Mouse (Mus musculus) heart, embryonic 10.5 days (tissue): ENCODE measurements around the gene Pfdn2. TPM values are rescaled to one million over a fixed set of nuclear protein-coding genes. Genes with fewer than 3 reads are reported as not detected.
A peak's percentile ranks its signal among the peaks of the same experiment; 100 is the strongest.

Source experiments
- DNase-seq: peaks from one replicate; pipeline ENCODE4 v3.0.0-alpha.2; 2017; ENCODE audit warnings: low spot score
- H3K27ac ChIP-seq: fragments of 300-500 bp; sonication (generic); 2 replicates; pipeline ENCODE4 v1.5.1; 2016; ENCODE audit warnings: mild to moderate bottlenecking
- H3K27me3 ChIP-seq: fragments of 300-500 bp; sonication (generic); 2 replicates; pipeline ENCODE4 v1.6.1; 2016; ENCODE audit warnings: mild to moderate bottlenecking; ENCODE audit not compliant: poor library complexity, insufficient read depth, severe bottlenecking
- H3K36me3 ChIP-seq: fragments of 300-500 bp; sonication (generic); 2 replicates; pipeline ENCODE4 v1.6.1; 2016; ENCODE audit warnings: mild to moderate bottlenecking, moderate library complexity
- H3K4me1 ChIP-seq: fragments of 300-500 bp; sonication (generic); 2 replicates; pipeline ENCODE4 v1.6.1; 2016; ENCODE audit warnings: mild to moderate bottlenecking
- H3K4me3 ChIP-seq: fragments of 300-500 bp; sonication (generic); 2 replicates; pipeline ENCODE4 v1.5.1; 2016; ENCODE audit warnings: mild to moderate bottlenecking, moderate library complexity
- H3K9me3 ChIP-seq: fragments of 300-500 bp; sonication (generic); 2 replicates; pipeline ENCODE4 v1.6.1; 2016; ENCODE audit warnings: mild to moderate bottlenecking, moderate library complexity
- WGBS: fragments of 180-500 bp; shearing (Covaris S2); methylation state at CpG from one replicate; pipeline ENCODE4 v1.1.7; 2016; 5-methylcytosine and 5-hydroxymethylcytosine counted together
- polyA plus RNA-seq: library from polyadenylated mRNA; unstranded; fragments of >200 nt; fragmentation: Nextera tagmentation; extraction: Ambion mirVana; gene quantifications from 2 replicates; pipeline ENCODE4 v1.2.1, GENCODE M21; 2016

Pfdn2 gene
- polyA plus RNA-seq, 1 experiment from 2014 or later, result 150 TPM

- Histone ChIP-seq H3K36me3 (peaks cover 27% of the 10 kb centered on the region), H3K27me3 (no peaks in the 10 kb centered on the region), H3K27ac (peak within 1 kb of the TSS; percentile 80), H3K4me1 (peaks cover 12% of the 10 kb centered on the region), H3K4me3 (peak within 1 kb of the TSS; percentile 66), H3K9me3 (no peaks in the 10 kb centered on the region)
- WGBS, result under 1% methylated on average over 21 of the region's 21 CpGs
- peak; percentile 97 for DNase-seq
Measured at GRCm38 (mm10) chr1:171360656-171361055, 15.2 kb downstream of the Pfdn2 start, which contains the start of gene Klhdc9. Gene Klhdc9 (minus strand): TSS chr1:171360798.

- no peaks in the 10 kb centered on the region for H3K27me3 ChIP-seq
- H3K36me3 ChIP-seq, result peaks cover 26% of the 10 kb centered on the region
- WGBS, result 24% methylated on average over 16 of the region's 16 CpGs
- peaks cover 12% of the 10 kb centered on the region for H3K4me1 ChIP-seq
- peak overlapping the region; percentile 66 for H3K4me3 ChIP-seq
- DNase-seq, result peak; percentile 89
- H3K9me3 ChIP-seq, result no peaks in the 10 kb centered on the region
- peak overlapping the region; percentile 80 for H3K27ac ChIP-seq
Measured at GRCm38 (mm10) chr1:171361106-171362103, 15.9 kb downstream of the Pfdn2 start.

- H3K9me3 ChIP-seq, result no peaks in the 10 kb centered on the region
- 63% methylated on average over 7 of the region's 7 CpGs for WGBS
- no peak overlapping the region for H3K4me3 ChIP-seq
- no peak for DNase-seq
- peaks cover 14% of the 10 kb centered on the region for H3K4me1 ChIP-seq
- H3K27me3 ChIP-seq, result peaks cover 28% of the 10 kb centered on the region; the same call in 1 of the 2 replicates
- no peak overlapping the region for H3K27ac ChIP-seq
- H3K36me3 ChIP-seq, result no peaks in the 10 kb centered on the region
Measured at GRCm38 (mm10) chr1:171365934-171366333, 20.5 kb downstream of the Pfdn2 start.

GRCm38 (mm10) chr1:171369845-171370556 lies 24.5 kb downstream of the Pfdn2 start, which contains the start of gene Nectin4:
Gene Nectin4 (plus strand): TSS chr1:171370099.
- Histone ChIP-seq H3K36me3 (no peaks in the 10 kb centered on the region), H3K27me3 (peaks cover 46% of the 10 kb centered on the region; the same call in 1 of the 2 replicates), H3K4me1 (peaks cover 26% of the 10 kb centered on the region), H3K27ac (no peak within 1 kb of the TSS), H3K4me3 (no peak within 1 kb of the TSS), H3K9me3 (no peaks in the 10 kb centered on the region)
- 32% methylated on average over 20 of the region's 20 CpGs for WGBS
- no peak for DNase-seq

GRCm38 (mm10) chr1:171372880-171373279 lies 27.4 kb downstream of the Pfdn2 start:
- 47% methylated on average over 3 of the region's 3 CpGs for WGBS
- H3K9me3 ChIP-seq, result no peaks in the 10 kb centered on the region
- H3K4me1 ChIP-seq, result peaks cover 35% of the 10 kb centered on the region
- H3K4me3 ChIP-seq, result no peak overlapping the region
- no peaks in the 10 kb centered on the region for H3K36me3 ChIP-seq
- H3K27ac ChIP-seq, result no peak overlapping the region
- no peak for DNase-seq
- peaks cover 41% of the 10 kb centered on the region; the same call in 1 of the 2 replicates for H3K27me3 ChIP-seq

DNA sequence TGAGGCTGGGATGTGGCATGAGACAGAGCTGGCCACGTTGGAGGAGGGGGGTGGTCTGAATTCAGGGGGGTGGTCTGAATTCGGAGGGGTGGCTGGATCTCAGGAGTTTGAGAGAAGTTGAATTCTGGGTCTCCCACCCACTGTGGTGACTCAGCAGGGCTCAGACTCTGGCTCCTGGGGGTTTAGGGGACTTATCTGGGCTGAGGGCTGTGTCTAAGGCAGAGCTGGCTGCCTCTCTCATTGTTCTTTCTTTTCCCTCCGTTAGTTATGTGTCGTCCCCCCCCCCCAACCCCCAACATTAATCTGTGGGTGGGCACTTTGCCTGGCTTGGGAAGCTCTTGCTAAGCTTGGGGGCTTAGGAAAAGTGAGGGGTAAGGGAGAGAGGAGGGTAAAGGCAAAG lies 28.5 kb downstream of the Pfdn2 start:
- DNase-seq, result no peak
- peak overlapping the region; percentile 42; the same call in 1 of the 2 replicates for H3K27ac ChIP-seq
- no peaks in the 10 kb centered on the region for H3K36me3 ChIP-seq
- no peak overlapping the region for H3K4me3 ChIP-seq
- peaks cover 38% of the 10 kb centered on the region for H3K4me1 ChIP-seq
- peaks cover 37% of the 10 kb centered on the region; the same call in 1 of the 2 replicates for H3K27me3 ChIP-seq
- 6% methylated on average over 4 of the region's 4 CpGs for WGBS
- no peaks in the 10 kb centered on the region for H3K9me3 ChIP-seq

DNA sequence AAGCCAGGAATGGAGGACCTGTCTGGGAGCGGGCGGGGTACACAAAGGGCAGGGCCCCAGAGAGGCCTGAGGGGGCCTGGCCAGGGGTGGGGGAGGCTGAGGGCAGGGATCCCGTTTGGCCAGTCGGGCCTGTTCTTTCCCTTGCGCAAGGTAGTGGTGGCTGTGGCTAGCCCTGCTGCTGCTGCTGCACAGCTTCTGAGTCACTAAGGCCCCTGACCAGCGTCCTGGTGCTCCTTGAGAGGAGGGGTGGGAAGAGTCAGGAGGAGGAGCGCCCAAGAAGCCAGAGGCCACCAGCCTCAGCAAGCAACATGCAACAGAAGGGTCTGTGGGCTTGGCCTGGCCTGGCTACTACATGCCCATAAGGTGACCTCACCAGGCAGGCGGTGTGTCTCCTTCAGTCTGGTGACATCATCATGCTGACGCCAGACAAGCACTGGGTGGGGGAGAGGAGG lies 30.2 kb downstream of the Pfdn2 start:
- H3K4me3 ChIP-seq, result no peak overlapping the region
- DNase-seq, result no peak
- no peaks in the 10 kb centered on the region for H3K9me3 ChIP-seq
- peaks cover 35% of the 10 kb centered on the region for H3K27me3 ChIP-seq
- H3K36me3 ChIP-seq, result no peaks in the 10 kb centered on the region
- peaks cover 42% of the 10 kb centered on the region for H3K4me1 ChIP-seq
- H3K27ac ChIP-seq, result peak overlapping the region; percentile 62
- 40% methylated on average over 9 of the region's 9 CpGs for WGBS

- peaks cover 31% of the 10 kb centered on the region for H3K27me3 ChIP-seq
Measured at GRCm38 (mm10) chr1:171378298-171378697, 32.8 kb downstream of the Pfdn2 start.

DNA sequence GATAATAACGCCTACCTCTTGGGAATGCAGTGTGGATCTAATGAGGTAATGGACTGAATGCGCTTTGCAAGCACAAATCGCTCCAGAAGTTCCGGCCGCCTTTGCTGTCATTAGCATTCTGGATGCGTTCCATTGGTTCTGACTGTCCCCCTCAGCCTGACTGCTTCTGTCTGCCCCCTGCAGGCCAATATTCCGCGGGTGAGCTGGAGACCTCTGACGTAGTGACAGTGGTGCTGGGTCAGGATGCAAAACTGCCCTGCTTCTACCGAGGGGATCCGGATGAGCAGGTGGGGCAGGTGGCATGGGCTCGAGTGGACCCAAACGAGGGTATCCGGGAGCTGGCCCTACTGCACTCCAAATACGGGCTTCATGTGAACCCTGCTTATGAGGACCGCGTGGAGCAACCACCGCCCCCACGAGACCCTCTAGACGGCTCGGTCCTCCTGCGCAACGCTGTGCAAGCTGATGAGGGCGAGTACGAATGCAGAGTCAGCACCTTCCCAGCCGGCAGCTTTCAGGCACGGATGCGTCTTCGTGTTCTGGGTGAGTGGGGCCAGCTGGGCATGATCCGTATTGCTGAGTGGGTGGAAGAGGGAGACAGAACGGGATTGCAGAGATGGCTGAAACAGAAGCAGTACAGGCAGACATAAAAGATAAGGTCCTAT lies 34.6 kb downstream of the Pfdn2 start:
- Histone ChIP-seq H3K9me3 (no peaks in the 10 kb centered on the region), H3K27ac (no peak overlapping the region), H3K27me3 (peaks cover 44% of the 10 kb centered on the region), H3K4me1 (peaks cover 26% of the 10 kb centered on the region), H3K36me3 (no peaks in the 10 kb centered on the region), H3K4me3 (peak overlapping the region; percentile 47)
- DNase-seq, result peak; percentile 86
- 8% methylated on average over 31 of the region's 31 CpGs for WGBS

More at GRCm38 (mm10) chr1:171378298-171378697, 32.8 kb downstream of the Pfdn2 start:
- WGBS, result 69% methylated on average over 6 of the region's 6 CpGs
- H3K4me1 ChIP-seq, result peaks cover 37% of the 10 kb centered on the region
- no peak for DNase-seq
- H3K9me3 ChIP-seq, result no peaks in the 10 kb centered on the region
- no peak overlapping the region for H3K27ac ChIP-seq
- no peak overlapping the region for H3K4me3 ChIP-seq
- H3K36me3 ChIP-seq, result no peaks in the 10 kb centered on the region

DNA sequence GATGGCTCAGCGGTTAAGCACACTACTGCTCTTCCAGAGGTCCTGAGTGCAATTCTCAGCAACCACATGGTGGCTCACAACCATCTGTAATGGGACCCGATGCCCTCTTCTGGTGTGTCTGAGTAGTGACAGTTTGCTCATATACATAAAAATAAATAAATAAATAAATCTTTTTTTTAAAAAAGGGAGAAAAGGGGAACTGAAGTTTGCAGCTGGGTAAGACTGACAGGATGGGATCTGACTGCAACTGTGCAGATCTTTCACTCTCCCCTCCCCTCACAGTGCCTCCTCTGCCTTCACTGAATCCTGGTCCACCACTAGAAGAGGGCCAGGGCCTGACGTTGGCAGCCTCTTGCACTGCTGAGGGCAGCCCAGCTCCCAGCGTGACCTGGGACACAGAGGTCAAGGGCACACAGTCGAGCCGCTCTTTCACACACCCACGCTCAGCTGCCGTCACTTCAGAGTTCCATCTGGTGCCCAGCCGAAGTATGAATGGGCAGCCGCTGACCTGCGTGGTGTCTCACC lies 36.7 kb downstream of the Pfdn2 start:
- WGBS, result 81% methylated on average over 11 of the region's 11 CpGs
- Histone ChIP-seq H3K4me1 (peaks cover 25% of the 10 kb centered on the region), H3K9me3 (no peaks in the 10 kb centered on the region), H3K27me3 (peaks cover 58% of the 10 kb centered on the region), H3K36me3 (no peaks in the 10 kb centered on the region), H3K4me3 (no peak overlapping the region), H3K27ac (no peak overlapping the region)
- DNase-seq, result no peak

GRCm38 (mm10) chr1:171384361-171384760 lies 38.9 kb downstream of the Pfdn2 start:
- WGBS, result 53% methylated on average over 9 of the region's 9 CpGs
- Histone ChIP-seq H3K27me3 (peaks cover 56% of the 10 kb centered on the region), H3K27ac (no peak overlapping the region), H3K4me3 (no peak overlapping the region), H3K9me3 (no peaks in the 10 kb centered on the region), H3K4me1 (peaks cover 15% of the 10 kb centered on the region), H3K36me3 (no peaks in the 10 kb centered on the region)
- DNase-seq, result no peak

DNA sequence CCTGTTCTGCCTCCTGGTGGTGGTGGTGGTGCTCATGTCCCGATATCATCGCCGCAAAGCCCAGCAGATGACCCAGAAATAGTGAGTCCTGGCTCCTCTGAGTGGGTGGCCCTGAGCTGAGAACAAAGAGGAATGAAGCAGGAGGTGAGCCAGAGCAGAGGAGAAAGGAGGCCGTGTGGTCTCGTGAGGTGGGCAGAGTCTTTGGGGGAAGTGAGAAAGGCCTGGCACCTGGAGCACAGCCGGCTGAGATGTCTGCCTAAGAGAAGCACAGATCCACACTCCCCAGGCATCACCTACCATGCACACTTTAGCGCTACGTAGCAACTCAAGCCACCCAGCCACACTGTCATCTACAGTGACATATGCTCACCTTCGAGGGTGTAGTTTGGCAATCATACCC lies 39.7 kb downstream of the Pfdn2 start:
- DNase-seq, result no peak
- Histone ChIP-seq H3K27ac (no peak overlapping the region), H3K9me3 (no peaks in the 10 kb centered on the region), H3K36me3 (no peaks in the 10 kb centered on the region), H3K4me3 (no peak overlapping the region), H3K4me1 (peaks cover 9% of the 10 kb centered on the region), H3K27me3 (peaks cover 49% of the 10 kb centered on the region)
- 65% methylated on average over 9 of the region's 9 CpGs for WGBS
